Mouse (Mus musculus): ENCODE measurements around the gene Ranbp9. TPM values are rescaled to one million over a fixed set of nuclear protein-coding genes. Genes with fewer than 3 reads are reported as not detected.

Ranbp9 gene
- polyA plus RNA-seq, 1 experiment from 2014 or later, result 12.7 TPM

DNA sequence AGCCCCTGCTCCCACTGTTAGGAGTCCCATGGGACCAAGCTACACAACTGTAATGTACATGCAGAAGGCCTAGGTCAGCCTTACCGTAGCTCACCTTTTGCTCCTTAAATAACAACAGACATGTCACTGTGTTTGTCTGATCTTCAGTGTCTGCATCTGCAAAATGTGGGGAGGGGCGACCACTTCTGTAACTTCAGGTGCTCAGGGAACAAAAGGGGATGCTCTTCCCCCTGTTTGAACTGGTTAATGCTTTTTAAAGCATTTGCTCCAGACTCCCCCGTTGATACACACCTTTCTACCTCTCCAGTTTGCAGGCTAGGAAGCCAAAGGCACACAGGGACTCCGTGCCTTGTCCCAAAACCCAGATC is 19.4 kb upstream of the Ranbp9 start:
- no peak for DNase-seq (ENCODE audit: low spot score)
- no peak overlapping the region for H3K9ac ChIP-seq (ENCODE audit: low read length)

DNA sequence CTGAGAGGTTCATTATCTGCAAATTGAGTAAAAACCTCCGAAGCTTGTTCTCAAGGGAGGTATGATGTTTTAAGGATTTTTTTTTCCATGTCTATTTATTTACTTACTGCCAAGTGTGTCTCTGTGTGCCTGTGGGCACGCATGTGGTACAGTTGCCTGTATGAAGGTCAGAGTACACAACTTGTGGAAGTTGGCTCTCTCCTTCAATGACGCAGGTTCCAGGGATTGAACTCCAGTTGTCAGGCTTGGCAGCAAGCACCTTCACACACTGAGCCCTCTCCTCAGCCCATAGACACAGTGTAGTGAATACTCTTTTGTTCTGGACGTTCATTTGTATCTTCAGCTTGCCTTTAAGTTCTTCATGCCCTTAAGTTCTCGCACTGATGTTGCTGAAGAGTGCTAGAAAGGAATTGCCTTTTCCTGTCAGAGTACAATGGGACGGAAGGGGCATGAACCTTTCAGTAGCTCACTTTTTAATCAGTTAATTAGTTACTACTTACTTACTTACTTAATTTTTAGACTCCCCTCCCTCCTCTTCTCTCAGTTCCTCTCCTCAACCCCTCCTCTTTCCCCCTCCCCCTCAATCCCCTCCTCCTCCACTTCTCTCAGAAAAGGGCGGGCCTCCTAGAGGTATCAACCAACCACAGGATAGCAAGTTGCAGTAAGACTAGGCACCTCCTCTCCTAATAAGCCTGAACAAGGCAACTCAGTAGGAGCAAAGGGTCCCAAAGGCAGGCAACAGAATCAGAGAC is 18.8 kb upstream of the Ranbp9 start:
- no peak for ATAC-seq (ENCODE audit: insufficient number of reproducible peaks, low FRiP score, low TSS enrichment, low read depth)
- WGBS, result 81% methylated on average over 7 of the region's 7 CpGs
- Histone ChIP-seq H3K9ac (ENCODE audit: low read length) (no peak overlapping the region), H3K27me3 (ENCODE audit: control insufficient read depth, insufficient read depth, low read length) (no peaks in the 10 kb centered on the region), H3K4me3 (ENCODE audit: low read depth, low read length) (no peak overlapping the region), H3K4me1 (ENCODE audit: control insufficient read depth, insufficient read depth, low read length) (0 out of 2 replicates have a peak, but pooled peaks cover 2% of the 10 kb centered on the region), H3K9me3 (ENCODE audit: control insufficient read depth, low read length) (no peaks in the 10 kb centered on the region), H3K27ac (replicated peaks; ENCODE audit: low read depth, low read length) (no peak overlapping the region), H3K4me2 (ENCODE audit: low read depth, severe bottlenecking) (no peak overlapping the region), H3K36me3 (ENCODE audit: control insufficient read depth, insufficient read depth, low read length) (no peaks in the 10 kb centered on the region)
- no peak for DNase-seq (ENCODE audit: low spot score)

More for the DNA sequence above, 19.4 kb upstream of the Ranbp9 start:
- Histone ChIP-seq H3K4me3 (ENCODE audit: low read depth, low read length) (no peak overlapping the region), H3K36me3 (ENCODE audit: control insufficient read depth, insufficient read depth, low read length) (no peaks in the 10 kb centered on the region), H3K27me3 (ENCODE audit: control insufficient read depth, insufficient read depth, low read length) (no peaks in the 10 kb centered on the region), H3K9me3 (ENCODE audit: control insufficient read depth, low read length) (no peaks in the 10 kb centered on the region), H3K4me2 (ENCODE audit: low read depth, severe bottlenecking) (no peak overlapping the region), H3K27ac (replicated peaks; ENCODE audit: low read depth, low read length) (no peak overlapping the region), H3K4me1 (ENCODE audit: control insufficient read depth, insufficient read depth, low read length) (0 out of 2 replicates have a peak, but pooled peaks cover 2% of the 10 kb centered on the region)
- no peak for ATAC-seq (ENCODE audit: insufficient number of reproducible peaks, low FRiP score, low TSS enrichment, low read depth)
- 95% methylated on average over 4 of the region's 4 CpGs for WGBS

DNA sequence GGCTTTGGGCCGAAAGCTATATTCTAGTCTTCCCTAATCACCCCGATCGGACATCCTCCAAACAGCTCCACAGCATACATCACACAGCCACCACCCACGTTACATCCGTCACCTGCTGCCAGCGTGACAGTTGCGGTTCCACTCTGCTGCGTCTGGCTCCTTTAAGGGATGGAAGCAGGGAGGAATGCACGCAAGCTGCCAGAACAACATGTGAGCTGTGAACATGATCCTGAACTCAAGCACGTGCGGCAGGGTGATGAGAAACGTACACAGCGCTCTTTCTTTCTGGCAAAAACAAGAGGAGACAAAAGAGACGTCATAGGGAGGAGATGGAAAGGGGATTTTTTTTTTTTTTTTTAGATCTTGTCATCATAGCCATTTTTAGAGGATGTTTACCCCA is 17.8 kb upstream of the Ranbp9 start:
- no peak overlapping the region for H3K27ac ChIP-seq (replicated peaks; ENCODE audit: low read depth, low read length)
- H3K27me3 ChIP-seq (ENCODE audit: control insufficient read depth, insufficient read depth, low read length), result no peaks in the 10 kb centered on the region
- H3K4me1 ChIP-seq (ENCODE audit: control insufficient read depth, insufficient read depth, low read length), result 0 out of 2 replicates have a peak, but pooled peaks cover 2% of the 10 kb centered on the region
- no peaks in the 10 kb centered on the region for H3K36me3 ChIP-seq (ENCODE audit: control insufficient read depth, insufficient read depth, low read length)
- no peak overlapping the region for H3K4me3 ChIP-seq (ENCODE audit: low read depth, low read length)
- 83% methylated on average over 14 of the region's 14 CpGs for WGBS
- no peak overlapping the region for H3K9ac ChIP-seq (ENCODE audit: low read length)
- H3K4me2 ChIP-seq (ENCODE audit: low read depth, severe bottlenecking), result no peak overlapping the region
- DNase-seq (ENCODE audit: low spot score) (no peak), ATAC-seq (ENCODE audit: insufficient number of reproducible peaks, low FRiP score, low TSS enrichment, low read depth) (no peak)
- H3K9me3 ChIP-seq (ENCODE audit: control insufficient read depth, low read length), result no peaks in the 10 kb centered on the region

DNA sequence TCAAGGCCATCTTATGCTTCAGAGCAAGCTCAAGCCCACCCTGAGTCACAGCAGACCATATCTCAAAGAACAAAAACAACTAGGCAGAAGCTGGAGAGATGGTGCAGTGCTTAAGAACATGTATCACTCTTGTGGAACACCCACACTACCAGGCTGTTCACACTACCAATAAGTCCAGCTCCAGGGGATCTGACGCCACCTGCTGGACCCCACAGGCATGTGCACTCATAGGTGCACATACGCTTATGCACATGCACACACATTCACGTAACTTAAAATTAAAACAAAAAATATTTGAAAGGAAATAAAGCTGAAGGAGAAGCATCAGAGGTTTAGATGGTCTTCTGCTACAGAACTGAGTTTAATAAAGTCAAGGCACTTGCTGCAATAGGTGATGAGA is 16.7 kb upstream of the Ranbp9 start:
- Histone ChIP-seq H3K4me1 (ENCODE audit: control insufficient read depth, insufficient read depth, low read length) (no peaks in the 10 kb centered on the region), H3K27me3 (ENCODE audit: control insufficient read depth, insufficient read depth, low read length) (no peaks in the 10 kb centered on the region), H3K4me3 (ENCODE audit: low read depth, low read length) (no peak overlapping the region), H3K27ac (replicated peaks; ENCODE audit: low read depth, low read length) (no peak overlapping the region), H3K4me2 (ENCODE audit: low read depth, severe bottlenecking) (no peak overlapping the region), H3K36me3 (ENCODE audit: control insufficient read depth, insufficient read depth, low read length) (no peaks in the 10 kb centered on the region), H3K9me3 (ENCODE audit: control insufficient read depth, low read length) (no peaks in the 10 kb centered on the region), H3K9ac (ENCODE audit: low read length) (no peak overlapping the region)
- WGBS, result 95% methylated on average over 3 of the region's 3 CpGs
- DNase-seq (ENCODE audit: low spot score), result no peak
- no peak for ATAC-seq (ENCODE audit: insufficient number of reproducible peaks, low FRiP score, low TSS enrichment, low read depth)

DNA sequence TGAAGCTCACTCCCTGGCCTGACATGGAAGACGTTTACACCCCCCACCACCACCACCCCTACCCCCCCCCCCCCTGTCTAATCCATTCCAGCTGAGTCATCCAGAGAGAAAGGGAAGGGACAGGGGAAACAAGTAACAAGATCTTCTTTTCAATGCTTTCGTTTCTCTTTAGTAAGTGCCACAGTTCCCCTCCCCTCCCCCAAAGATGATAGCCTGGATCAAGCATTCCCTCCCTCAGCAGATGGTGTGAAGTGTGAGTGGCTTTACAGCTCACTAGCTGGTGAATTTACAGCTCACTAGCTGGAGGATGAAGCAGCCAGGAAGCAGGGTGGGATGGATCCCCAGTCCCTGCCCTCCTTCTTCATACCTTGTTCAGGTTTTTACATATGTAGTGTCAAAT is 15.6 kb upstream of the Ranbp9 start:
- DNase-seq (ENCODE audit: low spot score) (no peak), ATAC-seq (ENCODE audit: insufficient number of reproducible peaks, low FRiP score, low TSS enrichment, low read depth) (no peak)
- no peak overlapping the region for H3K9ac ChIP-seq (ENCODE audit: low read length)
- no peaks in the 10 kb centered on the region for H3K36me3 ChIP-seq (ENCODE audit: control insufficient read depth, insufficient read depth, low read length)
- no peak overlapping the region for H3K4me2 ChIP-seq (ENCODE audit: low read depth, severe bottlenecking)
- WGBS, result 5% methylated on average over 2 of the region's 2 CpGs
- H3K27ac ChIP-seq (replicated peaks; ENCODE audit: low read depth, low read length), result no peak overlapping the region
- H3K4me3 ChIP-seq (ENCODE audit: low read depth, low read length), result no peak overlapping the region
- H3K27me3 ChIP-seq (ENCODE audit: control insufficient read depth, insufficient read depth, low read length), result no peaks in the 10 kb centered on the region
- no peaks in the 10 kb centered on the region for H3K4me1 ChIP-seq (ENCODE audit: control insufficient read depth, insufficient read depth, low read length)
- H3K9me3 ChIP-seq (ENCODE audit: control insufficient read depth, low read length), result no peaks in the 10 kb centered on the region

DNA sequence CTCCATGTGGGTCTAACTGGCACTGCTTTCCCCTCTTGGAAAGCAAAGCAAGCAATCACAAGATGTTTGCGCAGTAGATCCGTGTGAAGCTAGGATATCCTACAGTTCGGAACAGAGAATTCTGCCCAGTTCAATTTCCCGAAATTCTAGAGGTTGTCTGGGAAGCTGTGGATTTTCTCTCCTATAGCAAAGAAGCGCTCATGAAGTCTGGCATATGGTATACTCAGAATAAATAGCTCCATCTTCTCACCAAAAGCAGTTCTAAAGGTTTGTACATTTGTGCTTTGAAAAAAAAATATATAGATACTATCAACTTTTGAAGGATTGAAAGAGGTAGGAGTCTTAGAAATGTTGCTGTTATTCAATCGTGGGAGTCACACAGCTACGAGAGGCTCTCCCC is 14.6 kb upstream of the Ranbp9 start:
- H3K9ac ChIP-seq (ENCODE audit: low read length), result no peak overlapping the region
- H3K36me3 ChIP-seq (ENCODE audit: control insufficient read depth, insufficient read depth, low read length), result no peaks in the 10 kb centered on the region
- no peak overlapping the region for H3K4me2 ChIP-seq (ENCODE audit: low read depth, severe bottlenecking)
- H3K27ac ChIP-seq (replicated peaks; ENCODE audit: low read depth, low read length), result no peak overlapping the region
- 91% methylated on average over 7 of the region's 7 CpGs for WGBS
- H3K4me1 ChIP-seq (ENCODE audit: control insufficient read depth, insufficient read depth, low read length), result no peaks in the 10 kb centered on the region
- ATAC-seq (ENCODE audit: insufficient number of reproducible peaks, low FRiP score, low TSS enrichment, low read depth) (no peak), DNase-seq (ENCODE audit: low spot score) (no peak)
- H3K27me3 ChIP-seq (ENCODE audit: control insufficient read depth, insufficient read depth, low read length), result no peaks in the 10 kb centered on the region
- H3K9me3 ChIP-seq (ENCODE audit: control insufficient read depth, low read length), result no peaks in the 10 kb centered on the region
- H3K4me3 ChIP-seq (ENCODE audit: low read depth, low read length), result no peak overlapping the region

DNA sequence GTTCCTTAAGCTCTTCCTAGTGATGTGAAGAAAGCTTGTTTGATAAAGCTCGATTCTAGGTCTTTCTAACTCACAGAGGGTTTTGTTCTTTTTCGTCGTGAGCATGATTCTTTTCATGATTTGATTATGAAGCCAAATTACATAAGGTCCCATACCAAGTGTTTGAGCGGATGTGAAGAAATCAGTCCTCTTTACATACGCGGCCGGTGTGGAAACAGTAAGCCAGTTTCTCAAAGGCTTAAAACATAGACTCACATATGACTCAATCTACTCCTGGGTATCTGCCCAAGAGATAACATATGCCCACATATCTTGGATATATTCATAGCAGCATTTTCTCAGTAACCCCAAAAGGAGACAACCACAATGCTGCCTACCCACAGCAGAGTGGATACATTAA is 12.6 kb upstream of the Ranbp9 start:
- no peaks in the 10 kb centered on the region for H3K36me3 ChIP-seq (ENCODE audit: control insufficient read depth, insufficient read depth, low read length)
- WGBS, result 92% methylated on average over 7 of the region's 7 CpGs
- H3K4me1 ChIP-seq (ENCODE audit: control insufficient read depth, insufficient read depth, low read length), result no peaks in the 10 kb centered on the region
- H3K27me3 ChIP-seq (ENCODE audit: control insufficient read depth, insufficient read depth, low read length), result no peaks in the 10 kb centered on the region
- no peak for DNase-seq (ENCODE audit: low spot score)
- no peak for ATAC-seq (ENCODE audit: insufficient number of reproducible peaks, low FRiP score, low TSS enrichment, low read depth)
- no peak overlapping the region for H3K27ac ChIP-seq (replicated peaks; ENCODE audit: low read depth, low read length)
- no peaks in the 10 kb centered on the region for H3K9me3 ChIP-seq (ENCODE audit: control insufficient read depth, low read length)
- no peak overlapping the region for H3K4me2 ChIP-seq (ENCODE audit: low read depth, severe bottlenecking)
- no peak overlapping the region for H3K9ac ChIP-seq (ENCODE audit: low read length)
- H3K4me3 ChIP-seq (ENCODE audit: low read depth, low read length), result no peak overlapping the region

DNA sequence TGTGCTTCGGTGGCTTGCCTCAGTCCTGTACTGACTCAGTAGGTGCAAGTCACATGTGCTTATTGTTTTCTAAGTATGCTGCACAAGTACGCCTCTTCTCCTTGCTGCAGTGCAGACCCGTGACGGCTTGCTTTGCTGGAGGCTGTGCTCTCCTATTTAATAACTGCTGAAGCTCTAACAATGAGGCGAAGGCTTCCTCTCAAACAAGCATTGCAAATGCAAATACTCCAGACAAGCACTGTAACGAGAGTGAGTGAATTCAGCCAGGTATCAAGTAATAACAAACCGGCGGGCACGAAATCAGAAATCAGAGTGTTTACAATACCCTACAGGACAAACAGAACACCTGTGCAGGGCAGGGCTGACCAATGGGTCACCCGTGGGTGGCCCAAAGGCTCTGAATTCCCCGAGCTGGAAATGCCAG is 12.0 kb upstream of the Ranbp9 start:
- Histone ChIP-seq H3K27ac (replicated peaks; ENCODE audit: low read depth, low read length) (no peak overlapping the region), H3K9ac (ENCODE audit: low read length) (no peak overlapping the region), H3K9me3 (ENCODE audit: control insufficient read depth, low read length) (no peaks in the 10 kb centered on the region), H3K4me1 (ENCODE audit: control insufficient read depth, insufficient read depth, low read length) (no peaks in the 10 kb centered on the region), H3K4me3 (ENCODE audit: low read depth, low read length) (no peak overlapping the region), H3K4me2 (ENCODE audit: low read depth, severe bottlenecking) (no peak overlapping the region), H3K36me3 (ENCODE audit: control insufficient read depth, insufficient read depth, low read length) (no peaks in the 10 kb centered on the region), H3K27me3 (ENCODE audit: control insufficient read depth, insufficient read depth, low read length) (no peaks in the 10 kb centered on the region)
- ATAC-seq (ENCODE audit: insufficient number of reproducible peaks, low FRiP score, low TSS enrichment, low read depth) (no peak), DNase-seq (ENCODE audit: low spot score) (no peak)
- 77% methylated on average over 11 of the region's 11 CpGs for WGBS

Measured in limb, embryonic 11.5 days (tissue).